Mouse (Mus musculus) midbrain, embryonic 10.5 days (tissue): Measurements from ENCODE around the gene Rbms1. TPM values are rescaled to one million over a fixed set of nuclear protein-coding genes. Genes with fewer than 3 reads are reported as not detected.
A peak's percentile ranks its signal among the peaks of the same experiment; 100 is the strongest.

Experiments used
- DNase-seq: peaks from one replicate; pipeline ENCODE4 v3.0.0-alpha.2; 2017; ENCODE audit warnings: low spot score
- H3K27ac ChIP-seq: fragments of 300-500 bp; sonication (generic); replicated peaks from 2 replicates; pipeline ENCODE4 v1.5.1; 2016; ENCODE audit warnings: mild to moderate bottlenecking
- H3K27me3 ChIP-seq: fragments of 300-500 bp; sonication (generic); 2 replicates; pipeline ENCODE4 v1.6.1; 2016; ENCODE audit warnings: low read depth, mild to moderate bottlenecking; ENCODE audit not compliant: poor library complexity, severe bottlenecking
- H3K36me3 ChIP-seq: fragments of 300-500 bp; sonication (generic); 2 replicates; pipeline ENCODE4 v1.6.1; 2016; ENCODE audit warnings: mild to moderate bottlenecking, moderate library complexity
- H3K4me1 ChIP-seq: fragments of 300-500 bp; sonication (generic); 2 replicates; pipeline ENCODE4 v1.6.1; 2016
- H3K4me3 ChIP-seq: fragments of 300-500 bp; sonication (generic); 2 replicates; pipeline ENCODE4 v1.5.1; 2016; ENCODE audit warnings: mild to moderate bottlenecking, moderate library complexity
- H3K9me3 ChIP-seq: fragments of 300-500 bp; sonication (generic); replicated peaks from 2 replicates; pipeline ENCODE4 v1.6.1; 2016; ENCODE audit warnings: mild to moderate bottlenecking
- WGBS: fragments of 180-500 bp; shearing (Covaris S2); methylation state at CpG from one replicate; pipeline ENCODE4 v1.1.7; 2016; 5-methylcytosine and 5-hydroxymethylcytosine counted together
- polyA plus RNA-seq: library from polyadenylated mRNA; unstranded; fragments of >200 nt; fragmentation: Nextera tagmentation; extraction: Ambion mirVana; gene quantifications from 2 replicates; pipeline ENCODE4 v1.2.1, GENCODE M21; 2016

Gene Rbms1
- polyA plus RNA-seq, 1 experiment from 2014 or later = 53.2 TPM

DNA sequence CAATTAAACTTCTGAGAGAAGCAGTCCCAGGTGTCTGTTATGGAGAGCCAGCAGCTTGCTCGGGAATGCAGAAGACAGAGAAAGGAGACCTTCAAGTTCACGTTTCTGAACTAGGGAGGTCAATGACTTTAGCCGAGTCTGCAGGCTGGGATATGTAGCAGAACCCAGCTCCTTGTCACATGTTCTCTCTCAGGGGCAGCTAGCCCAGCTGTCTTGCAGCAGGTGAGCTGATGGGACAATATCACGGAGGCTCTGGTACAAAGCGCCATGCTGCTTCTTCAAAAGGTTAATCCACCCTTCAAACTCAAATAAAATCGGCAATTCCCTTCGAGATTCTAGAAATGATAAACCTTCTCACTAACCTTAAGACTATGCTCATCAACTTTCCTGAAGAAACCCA is 158.2 kb downstream of the Rbms1 start:
- H3K4me3 ChIP-seq = no peak overlapping the region
- H3K27me3 ChIP-seq = peaks cover 97% of the 10 kb centered on the region
- no peaks in the 10 kb centered on the region for H3K36me3 ChIP-seq
- H3K9me3 ChIP-seq = no peaks in the 10 kb centered on the region
- peaks cover 44% of the 10 kb centered on the region for H3K4me1 ChIP-seq
- H3K27ac ChIP-seq = no peak overlapping the region
- 82% methylated on average over 7 of the region's 7 CpGs for WGBS
- DNase-seq = no peak

GRCm38 (mm10) chr2:60803377-60803776 is 159.6 kb downstream of the Rbms1 start:
- WGBS = 88% methylated on average over 6 of the region's 6 CpGs
- Histone ChIP-seq H3K36me3 (no peaks in the 10 kb centered on the region), H3K4me3 (no peak overlapping the region), H3K27me3 (peaks cover 97% of the 10 kb centered on the region), H3K4me1 (peaks cover 44% of the 10 kb centered on the region), H3K9me3 (no peaks in the 10 kb centered on the region), H3K27ac (no peak overlapping the region)
- DNase-seq = no peak

DNA sequence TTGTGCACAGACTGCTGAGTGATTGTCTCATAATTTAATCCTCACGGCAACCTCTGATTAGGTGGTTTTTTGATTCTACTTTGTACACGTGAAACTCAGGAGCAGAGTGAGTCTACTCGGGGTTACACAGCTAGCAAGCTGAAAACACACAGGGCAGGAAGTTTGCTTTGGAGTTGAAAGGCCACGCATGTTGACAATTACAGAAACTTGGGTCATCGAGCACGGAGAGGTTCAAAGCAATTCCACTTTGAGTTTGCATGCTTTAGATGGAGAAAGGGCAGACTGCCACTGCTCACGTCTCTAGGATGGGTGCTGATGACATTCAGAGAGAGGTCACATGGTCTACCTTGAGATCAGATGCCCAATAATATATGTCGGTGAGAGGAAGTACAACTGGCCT is 160.2 kb downstream of the Rbms1 start:
- 53% methylated on average over 8 of the region's 8 CpGs for WGBS
- Histone ChIP-seq H3K27me3 (peaks cover 100% of the 10 kb centered on the region), H3K27ac (no peak overlapping the region), H3K9me3 (no peaks in the 10 kb centered on the region), H3K36me3 (no peaks in the 10 kb centered on the region), H3K4me3 (no peak overlapping the region), H3K4me1 (peaks cover 44% of the 10 kb centered on the region)
- DNase-seq = no peak

GRCm38 (mm10) chr2:60802191-60802590 is 160.8 kb downstream of the Rbms1 start:
- no peak for DNase-seq
- H3K4me3 ChIP-seq = peak overlapping the region; percentile 43; the same call in 1 of the 2 replicates
- no peak overlapping the region for H3K27ac ChIP-seq
- H3K9me3 ChIP-seq = no peaks in the 10 kb centered on the region
- H3K27me3 ChIP-seq = peaks cover 100% of the 10 kb centered on the region
- H3K36me3 ChIP-seq = no peaks in the 10 kb centered on the region
- 17% methylated on average over 4 of the region's 4 CpGs for WGBS
- H3K4me1 ChIP-seq = peaks cover 49% of the 10 kb centered on the region

DNA sequence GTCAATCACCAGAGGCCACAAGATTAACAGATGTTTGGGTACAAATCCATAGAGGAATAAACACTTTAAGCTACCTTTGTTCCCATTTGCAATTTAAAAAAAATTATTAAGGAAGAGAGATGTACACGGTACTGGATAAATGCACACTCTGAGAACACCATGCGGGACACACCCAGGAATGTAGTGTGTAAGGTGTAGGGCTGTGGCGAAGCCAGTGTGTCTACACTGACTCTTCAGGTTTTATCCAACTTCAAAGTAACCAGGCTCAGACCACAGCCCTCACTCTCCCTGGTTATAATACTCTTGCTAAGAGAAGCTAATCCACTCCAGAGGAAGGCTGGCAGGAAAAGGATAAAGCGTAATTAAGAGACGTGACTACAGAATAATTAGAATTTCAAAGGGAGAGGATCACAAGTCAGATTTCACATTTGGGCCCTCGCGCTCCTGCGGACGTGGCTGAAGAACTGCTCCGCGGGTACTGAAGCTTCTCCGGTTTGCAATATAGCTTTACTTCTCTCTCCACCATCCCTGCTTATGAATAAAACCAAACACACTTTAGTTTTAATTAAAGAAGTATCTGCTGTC is 161.3 kb downstream of the Rbms1 start:
- Histone ChIP-seq H3K27me3 (peaks cover 95% of the 10 kb centered on the region), H3K4me1 (peaks cover 54% of the 10 kb centered on the region), H3K4me3 (peak overlapping the region; percentile 43), H3K36me3 (no peaks in the 10 kb centered on the region), H3K9me3 (no peaks in the 10 kb centered on the region), H3K27ac (no peak overlapping the region)
- no peak for DNase-seq
- 17% methylated on average over 12 of the region's 12 CpGs for WGBS

GRCm38 (mm10) chr2:60800921-60801558 is 162.0 kb downstream of the Rbms1 start:
- no peaks in the 10 kb centered on the region for H3K36me3 ChIP-seq
- DNase-seq = no peak
- H3K27me3 ChIP-seq = peaks cover 91% of the 10 kb centered on the region
- H3K4me3 ChIP-seq = peak overlapping the region; percentile 43
- no peak overlapping the region for H3K27ac ChIP-seq
- WGBS = 10% methylated on average over 15 of the region's 15 CpGs
- no peaks in the 10 kb centered on the region for H3K9me3 ChIP-seq
- H3K4me1 ChIP-seq = peaks cover 61% of the 10 kb centered on the region

DNA sequence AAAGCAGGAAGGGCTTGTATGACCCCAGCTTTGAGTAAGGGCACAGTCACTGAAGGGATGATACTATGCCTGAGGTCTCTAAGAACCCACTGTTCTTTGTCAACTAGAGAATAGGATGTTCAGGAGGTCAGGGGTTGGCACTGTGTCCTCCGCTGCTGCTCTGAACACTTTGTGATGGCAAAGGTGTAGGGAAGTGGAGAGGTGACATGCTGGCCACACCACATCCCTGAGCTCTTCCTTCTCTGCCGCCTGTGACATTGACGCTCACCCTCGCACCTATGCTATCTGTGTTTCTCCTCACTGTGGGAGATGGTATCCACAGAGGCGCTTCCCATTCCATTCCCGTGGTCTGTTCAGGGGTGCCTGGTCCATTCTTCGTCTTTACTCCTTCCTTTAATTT is 163.2 kb downstream of the Rbms1 start:
- WGBS = 76% methylated on average over 7 of the region's 7 CpGs
- H3K4me1 ChIP-seq = peaks cover 66% of the 10 kb centered on the region
- DNase-seq = no peak
- H3K36me3 ChIP-seq = no peaks in the 10 kb centered on the region
- H3K27me3 ChIP-seq = peaks cover 91% of the 10 kb centered on the region
- H3K27ac ChIP-seq = no peak overlapping the region
- H3K9me3 ChIP-seq = no peaks in the 10 kb centered on the region
- no peak overlapping the region for H3K4me3 ChIP-seq

- Histone ChIP-seq H3K9me3 (no peaks in the 10 kb centered on the region), H3K36me3 (no peaks in the 10 kb centered on the region), H3K4me3 (no peak overlapping the region), H3K27ac (no peak overlapping the region), H3K27me3 (peaks cover 91% of the 10 kb centered on the region), H3K4me1 (peaks cover 64% of the 10 kb centered on the region)
- no peak for DNase-seq
- 85% methylated on average over 17 of the region's 17 CpGs for WGBS
Observed at GRCm38 (mm10) chr2:60798767-60799529, 164.0 kb downstream of the Rbms1 start.

DNA sequence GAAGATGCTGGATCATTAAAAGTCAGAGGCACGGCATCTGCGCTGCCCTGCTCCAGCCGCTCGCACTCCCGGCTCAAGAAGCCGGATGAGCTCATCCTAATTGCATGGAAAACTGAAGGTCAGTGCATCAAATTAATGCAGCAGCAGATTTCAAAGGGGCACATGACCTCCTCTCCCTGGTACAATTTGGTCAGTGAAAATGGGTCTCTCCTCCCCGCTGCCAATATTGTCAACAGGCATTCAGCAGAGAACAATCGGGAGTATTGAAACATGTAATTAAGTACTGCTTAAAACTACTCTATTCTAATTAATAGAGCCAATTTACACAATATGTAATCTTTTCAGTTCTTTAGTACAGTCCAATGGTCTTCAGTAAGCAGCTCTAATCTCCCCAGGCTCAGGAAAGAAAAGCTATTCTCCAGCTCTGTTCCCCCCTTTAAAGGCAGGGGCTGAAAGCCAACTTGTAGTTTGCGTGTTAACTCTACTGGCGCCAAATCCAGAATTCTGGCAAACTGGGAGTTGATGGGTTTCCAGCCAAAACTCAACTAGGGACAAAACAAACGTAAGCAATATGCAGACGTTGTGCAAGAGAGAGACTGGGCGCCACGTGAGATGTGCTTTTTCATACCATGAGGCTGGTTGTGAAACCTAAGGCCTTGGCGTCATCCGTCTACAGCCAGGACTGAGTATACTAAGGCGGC is 165.9 kb downstream of the Rbms1 start:
- Histone ChIP-seq H3K9me3 (no peaks in the 10 kb centered on the region), H3K4me3 (peak overlapping the region; percentile 15; the same call in 1 of the 2 replicates), H3K4me1 (peaks cover 58% of the 10 kb centered on the region), H3K27me3 (peaks cover 91% of the 10 kb centered on the region), H3K36me3 (no peaks in the 10 kb centered on the region), H3K27ac (no peak overlapping the region)
- DNase-seq = peak; percentile 58
- 39% methylated on average over 17 of the region's 17 CpGs for WGBS

DNA sequence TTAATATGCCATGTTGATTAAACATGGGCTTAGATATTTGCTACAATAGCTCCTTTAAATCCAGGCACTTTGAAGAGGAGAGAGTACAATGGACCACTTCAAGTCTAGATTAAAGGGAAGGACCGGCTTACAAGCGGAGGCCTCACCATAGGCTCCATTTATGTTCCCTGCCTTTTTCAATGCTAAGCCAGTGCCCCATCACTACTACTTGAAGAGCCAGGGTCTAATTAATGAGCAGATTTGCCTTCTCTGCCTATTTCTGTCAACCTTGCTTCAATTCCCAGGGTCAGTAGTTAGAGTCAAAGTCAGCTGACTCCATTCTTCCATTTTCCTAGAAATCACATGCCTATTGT is 166.4 kb downstream of the Rbms1 start:
- Histone ChIP-seq H3K27me3 (peaks cover 91% of the 10 kb centered on the region), H3K4me3 (peak overlapping the region; percentile 15; the same call in 1 of the 2 replicates), H3K36me3 (no peaks in the 10 kb centered on the region), H3K4me1 (peaks cover 52% of the 10 kb centered on the region), H3K27ac (no peak overlapping the region), H3K9me3 (no peaks in the 10 kb centered on the region)
- no peak for DNase-seq
- 24% methylated on average over 2 of the region's 2 CpGs for WGBS

- no peaks in the 10 kb centered on the region for H3K9me3 ChIP-seq
- H3K4me1 ChIP-seq = peaks cover 45% of the 10 kb centered on the region
- H3K27me3 ChIP-seq = peaks cover 91% of the 10 kb centered on the region
- DNase-seq = no peak
- 65% methylated on average over 9 of the region's 9 CpGs for WGBS
- H3K36me3 ChIP-seq = no peaks in the 10 kb centered on the region
- H3K27ac ChIP-seq = no peak overlapping the region
- H3K4me3 ChIP-seq = no peak overlapping the region
Observed at GRCm38 (mm10) chr2:60795861-60796260, 167.1 kb downstream of the Rbms1 start.

- DNase-seq = no peak
- WGBS = 81% methylated on average over 4 of the region's 4 CpGs
- Histone ChIP-seq H3K36me3 (no peaks in the 10 kb centered on the region), H3K4me1 (peaks cover 42% of the 10 kb centered on the region), H3K4me3 (no peak overlapping the region), H3K9me3 (no peaks in the 10 kb centered on the region), H3K27ac (no peak overlapping the region), H3K27me3 (peaks cover 85% of the 10 kb centered on the region)
Observed at GRCm38 (mm10) chr2:60792506-60792905, 170.5 kb downstream of the Rbms1 start.
